Mouse (Mus musculus) hindbrain, embryonic 15.5 days (tissue): ENCODE results near the gene Fam174a. TPM values are rescaled to one million over a fixed set of nuclear protein-coding genes. Genes with fewer than 3 reads are reported as not detected.

ENCODE experiments used
- ATAC-seq: fragments of 200-750 bp; cut with Nextera tagmentation; 2 replicates; pipeline ENCODE4 v1.8.0; 2017; ENCODE audit warnings: low read depth, moderate number of reproducible peaks, moderate TSS enrichment; ENCODE audit not compliant: low FRiP score
- H3K27ac ChIP-seq: fragments of 300-500 bp; sonication (generic); replicated peaks from 2 replicates; pipeline ENCODE4 v1.5.1; 2015; ENCODE audit warnings: mild to moderate bottlenecking, inconsistent platforms
- H3K27me3 ChIP-seq: fragments of 300-500 bp; sonication (generic); 2 replicates; pipeline ENCODE4 v1.6.1; 2015; ENCODE audit warnings: control low read depth, inconsistent platforms
- H3K36me3 ChIP-seq: fragments of 300-500 bp; sonication (generic); 2 replicates; pipeline ENCODE4 v1.6.1; 2015; ENCODE audit warnings: control low read depth, inconsistent platforms
- H3K4me1 ChIP-seq: fragments of 300-500 bp; sonication (generic); replicated peaks from 2 replicates; pipeline ENCODE4 v1.6.1; 2015; ENCODE audit warnings: control low read depth, inconsistent platforms
- H3K4me2 ChIP-seq: fragments of 300-500 bp; sonication (generic); 2 replicates; pipeline ENCODE4 v1.6.1; 2015; ENCODE audit warnings: moderate library complexity, mild to moderate bottlenecking, inconsistent platforms
- H3K4me3 ChIP-seq: fragments of 300-500 bp; sonication (generic); 2 replicates; pipeline ENCODE4 v1.5.1; 2015; ENCODE audit warnings: mild to moderate bottlenecking, inconsistent platforms
- H3K9ac ChIP-seq: fragments of 300-500 bp; sonication (generic); 2 replicates; pipeline ENCODE4 v1.6.1; 2015; ENCODE audit warnings: inconsistent platforms
- H3K9me3 ChIP-seq: fragments of 300-500 bp; sonication (generic); 2 replicates; pipeline ENCODE4 v1.6.1; 2016; ENCODE audit warnings: control low read depth, inconsistent platforms
- WGBS: fragments of 180-500 bp; shearing (Covaris S2); methylation state at CpG from one replicate; pipeline ENCODE4 v1.1.7; 2015; 5-methylcytosine and 5-hydroxymethylcytosine counted together
- polyA plus RNA-seq: library from polyadenylated mRNA; unstranded; fragments of >200 nt; fragmentation: Nextera tagmentation; extraction: Ambion mirVana; gene quantifications from 2 replicates; pipeline ENCODE4 v1.2.1, GENCODE M21; 2015

The Fam174a gene
- polyA plus RNA-seq: 28.5 and 29.1 TPM in 2 replicates

DNA sequence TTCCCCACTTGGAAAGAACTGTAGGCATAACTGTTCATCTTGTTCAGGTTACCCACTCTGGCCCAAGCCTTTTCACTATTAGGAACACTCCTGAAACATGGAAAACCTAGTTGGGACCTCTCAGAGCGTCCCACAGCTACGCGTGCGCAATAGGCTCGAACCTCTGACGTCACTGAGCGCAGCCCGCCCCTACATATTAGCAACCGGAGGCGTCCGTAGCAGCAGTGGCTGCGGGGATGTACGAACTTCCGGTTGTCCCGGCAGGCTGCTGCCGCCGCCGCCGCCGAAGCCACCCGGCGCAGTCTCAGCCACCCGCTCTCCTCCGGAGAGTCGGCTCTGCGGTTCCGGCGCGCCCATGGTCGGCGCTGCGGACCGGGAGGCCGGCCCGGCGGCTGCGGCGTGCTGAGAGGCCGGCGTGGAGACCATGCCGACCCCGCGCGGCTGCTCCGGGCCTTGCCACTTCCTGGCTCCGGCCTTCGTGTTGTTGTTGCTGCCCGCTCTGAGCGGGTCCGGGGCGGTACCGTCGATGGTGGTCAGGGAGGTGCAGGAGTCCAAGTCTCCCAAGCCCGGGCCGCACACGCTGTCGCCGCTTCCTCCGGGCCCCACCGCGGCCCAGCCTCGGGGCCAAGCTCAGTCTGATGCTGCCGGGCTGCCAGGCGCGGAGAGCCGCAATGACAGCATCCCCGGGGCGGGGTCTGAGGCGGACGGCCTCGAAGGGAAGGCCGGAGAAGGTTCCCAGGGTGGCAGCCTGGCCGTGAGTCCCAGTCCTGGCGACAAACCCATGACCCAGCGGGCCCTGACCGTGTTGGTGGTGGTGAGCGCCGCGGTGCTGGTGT lies at the start of gene Fam174a:
TSS of gene Fam174a (plus strand) at position 231 of the 836 bp plus-strand sequence.
- Histone ChIP-seq H3K27ac (peak within 1 kb of the TSS; percentile 94), H3K36me3 (no peaks in the 10 kb centered on the region), H3K4me2 (peak within 1 kb of the TSS; percentile 86), H3K9ac (peak within 1 kb of the TSS; percentile 91), H3K4me3 (peak within 1 kb of the TSS; percentile 99), H3K9me3 (no peaks in the 10 kb centered on the region), H3K4me1 (peaks cover 20% of the 10 kb centered on the region), H3K27me3 (no peaks in the 10 kb centered on the region)
- ATAC-seq: peak; percentile 99
- WGBS: under 1% methylated on average over 79 of the region's 79 CpGs

- no peak overlapping the region for H3K4me2 ChIP-seq
- H3K27ac ChIP-seq: no peak overlapping the region
- no peaks in the 10 kb centered on the region for H3K4me1 ChIP-seq
- no peak overlapping the region for H3K4me3 ChIP-seq
- H3K36me3 ChIP-seq: no peaks in the 10 kb centered on the region
- H3K27me3 ChIP-seq: no peaks in the 10 kb centered on the region
- ATAC-seq: no peak
- 15% methylated on average over 2 of the region's 2 CpGs for WGBS
- H3K9ac ChIP-seq: no peak overlapping the region
- no peaks in the 10 kb centered on the region for H3K9me3 ChIP-seq
Measured at GRCm38 (mm10) chr1:95263843-95264242, 49.6 kb upstream of the Fam174a start.

DNA sequence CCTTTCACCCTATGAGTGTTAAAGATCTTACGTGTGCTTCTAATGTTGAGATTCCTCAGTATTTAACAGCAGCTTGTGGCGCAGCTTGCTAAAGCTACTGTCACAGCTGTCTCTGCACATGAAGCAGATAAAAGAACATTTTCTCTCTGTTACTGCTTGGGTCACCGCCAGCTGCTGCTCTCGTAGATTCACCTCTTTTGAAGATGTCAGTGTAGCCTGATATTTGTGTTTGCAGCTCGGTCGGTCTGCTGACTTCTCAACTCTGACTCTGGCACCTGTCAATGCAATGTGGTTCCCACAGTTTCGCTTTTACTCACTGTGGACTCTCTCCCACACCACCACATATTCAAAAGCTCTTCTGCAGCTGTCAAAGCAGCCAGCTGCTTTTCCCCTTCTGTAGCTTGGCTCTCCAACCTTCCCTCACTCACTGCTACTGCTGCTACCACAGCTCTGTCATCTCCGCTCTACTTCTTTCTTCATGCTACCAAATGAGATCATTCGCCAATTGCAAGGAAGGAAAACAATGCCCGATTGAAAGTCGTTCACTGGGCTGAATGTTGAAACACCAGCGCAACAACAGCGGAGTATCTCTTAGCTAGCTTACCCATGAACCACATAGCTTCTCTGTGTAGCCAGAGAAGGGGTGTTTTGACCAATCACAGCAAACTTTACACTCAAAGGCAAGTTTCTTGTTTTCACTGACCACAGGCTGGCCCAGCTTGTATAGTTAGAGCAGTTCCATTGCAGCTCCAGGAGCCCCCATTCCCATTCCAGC lies 45.3 kb upstream of the Fam174a start:
- Histone ChIP-seq H3K4me1 (no peaks in the 10 kb centered on the region), H3K4me3 (no peak overlapping the region), H3K36me3 (no peaks in the 10 kb centered on the region), H3K9ac (no peak overlapping the region), H3K4me2 (peak overlapping the region; percentile 7; the same call in 1 of the 2 replicates), H3K9me3 (no peaks in the 10 kb centered on the region), H3K27me3 (no peaks in the 10 kb centered on the region), H3K27ac (no peak overlapping the region)
- no peak; the same call in 1 of the 2 replicates for ATAC-seq
- WGBS: 59% methylated on average over 13 of the region's 13 CpGs

GRCm38 (mm10) chr1:95273321-95273720 lies 40.1 kb upstream of the Fam174a start:
- no peak overlapping the region for H3K27ac ChIP-seq
- H3K4me2 ChIP-seq: no peak overlapping the region
- no peaks in the 10 kb centered on the region for H3K4me1 ChIP-seq
- 27% methylated on average over 1 of the region's 1 CpGs for WGBS
- no peaks in the 10 kb centered on the region for H3K9me3 ChIP-seq
- no peak overlapping the region for H3K4me3 ChIP-seq
- no peak for ATAC-seq
- H3K27me3 ChIP-seq: no peaks in the 10 kb centered on the region
- H3K36me3 ChIP-seq: no peaks in the 10 kb centered on the region
- H3K9ac ChIP-seq: no peak overlapping the region

- Histone ChIP-seq H3K4me1 (no peaks in the 10 kb centered on the region), H3K4me2 (no peak overlapping the region), H3K9ac (no peak overlapping the region), H3K27ac (no peak overlapping the region), H3K36me3 (no peaks in the 10 kb centered on the region), H3K27me3 (no peaks in the 10 kb centered on the region), H3K4me3 (no peak overlapping the region), H3K9me3 (no peaks in the 10 kb centered on the region)
- no peak for ATAC-seq
- WGBS: 84% methylated on average over 5 of the region's 5 CpGs
Measured at GRCm38 (mm10) chr1:95308324-95308723, 5.1 kb upstream of the Fam174a start.

GRCm38 (mm10) chr1:95314229-95314555 lies 769 bp downstream of the Fam174a start:
- peak overlapping the region; percentile 86 for H3K4me2 ChIP-seq
- no peaks in the 10 kb centered on the region for H3K9me3 ChIP-seq
- peak overlapping the region; percentile 99 for H3K4me3 ChIP-seq
- peak overlapping the region; percentile 94 for H3K27ac ChIP-seq
- no peak for ATAC-seq
- no peaks in the 10 kb centered on the region for H3K36me3 ChIP-seq
- no peaks in the 10 kb centered on the region for H3K27me3 ChIP-seq
- H3K4me1 ChIP-seq: peaks cover 20% of the 10 kb centered on the region
- H3K9ac ChIP-seq: peak overlapping the region; percentile 91
- whole genome bisulfite sequencing: under 1% methylated on average over 6 of the region's 6 CpGs

DNA sequence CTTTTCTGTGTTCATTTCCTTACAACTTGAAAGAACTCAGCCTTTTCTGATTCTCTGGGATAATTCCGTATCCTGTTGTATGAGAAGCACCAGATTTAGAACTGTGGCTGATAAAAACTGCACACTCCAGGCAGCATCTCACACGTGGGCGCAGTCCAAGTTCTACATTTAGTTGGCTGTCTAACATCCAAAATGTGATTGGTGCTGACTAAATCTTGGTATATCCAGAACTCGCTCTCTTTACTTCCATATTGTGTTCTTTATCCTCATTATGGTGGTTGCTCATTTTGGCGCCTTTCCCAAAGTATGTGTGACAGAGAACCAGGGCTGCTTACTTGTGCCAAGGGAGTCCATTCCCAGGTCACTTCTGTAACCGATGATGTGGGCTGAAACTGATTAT lies 2.6 kb downstream of the Fam174a start:
- 82% methylated on average over 6 of the region's 6 CpGs for WGBS
- no peaks in the 10 kb centered on the region for H3K27me3 ChIP-seq
- H3K4me3 ChIP-seq: no peak overlapping the region
- no peak for ATAC-seq
- no peak overlapping the region for H3K27ac ChIP-seq
- no peak overlapping the region for H3K9ac ChIP-seq
- H3K4me1 ChIP-seq: peaks cover 20% of the 10 kb centered on the region
- no peaks in the 10 kb centered on the region for H3K9me3 ChIP-seq
- no peaks in the 10 kb centered on the region for H3K36me3 ChIP-seq
- no peak overlapping the region for H3K4me2 ChIP-seq

DNA sequence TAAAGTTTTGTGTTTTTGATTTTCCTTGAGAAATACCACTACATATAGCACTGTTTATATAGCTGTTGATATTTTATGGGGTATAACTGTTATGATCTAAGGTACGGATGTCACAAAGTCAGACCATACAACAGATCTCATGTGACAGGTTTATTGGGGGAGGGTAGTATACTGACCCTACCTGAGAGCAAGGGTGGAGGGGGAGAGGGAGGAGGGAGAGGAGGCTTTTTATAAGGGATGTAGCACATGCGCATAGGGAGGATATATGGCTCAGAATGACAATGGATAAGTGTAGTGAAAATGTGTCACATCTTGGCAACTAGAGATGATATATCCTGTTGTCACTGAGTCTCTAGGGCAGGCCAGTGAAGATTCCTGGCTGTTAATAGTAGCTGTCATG lies 8.8 kb downstream of the Fam174a start:
- Histone ChIP-seq H3K9me3 (no peaks in the 10 kb centered on the region), H3K27ac (no peak overlapping the region), H3K4me1 (no peaks in the 10 kb centered on the region), H3K9ac (no peak overlapping the region), H3K27me3 (no peaks in the 10 kb centered on the region), H3K4me3 (no peak overlapping the region), H3K36me3 (peaks cover 15% of the 10 kb centered on the region), H3K4me2 (no peak overlapping the region)
- WGBS: 87% methylated on average over 2 of the region's 2 CpGs
- no peak for ATAC-seq

DNA sequence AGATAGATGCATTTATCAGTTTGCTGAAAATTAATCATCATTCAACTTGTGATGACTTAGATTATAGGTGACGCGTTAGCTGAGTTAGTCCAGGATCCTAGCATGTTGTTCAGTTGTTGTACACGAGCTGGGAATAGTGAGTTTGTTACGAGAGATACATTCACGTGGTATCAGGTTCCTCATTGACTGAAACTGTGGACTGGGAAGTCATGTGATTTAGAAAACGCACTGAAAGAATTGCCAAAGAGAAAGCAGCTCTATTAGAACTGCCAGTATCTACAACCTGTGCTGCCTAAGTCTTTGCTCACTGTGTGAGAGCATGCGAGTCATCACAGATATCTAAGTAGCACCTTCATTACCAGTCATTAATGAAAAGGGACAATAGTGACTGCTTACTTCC lies 9.6 kb downstream of the Fam174a start:
- Histone ChIP-seq H3K4me3 (no peak overlapping the region), H3K4me2 (no peak overlapping the region), H3K9me3 (no peaks in the 10 kb centered on the region), H3K27ac (no peak overlapping the region), H3K9ac (no peak overlapping the region), H3K4me1 (no peaks in the 10 kb centered on the region), H3K27me3 (no peaks in the 10 kb centered on the region), H3K36me3 (peaks cover 20% of the 10 kb centered on the region)
- no peak for ATAC-seq
- 85% methylated on average over 7 of the region's 7 CpGs for WGBS

GRCm38 (mm10) chr1:95326856-95327255 lies 13.4 kb downstream of the Fam174a start:
- no peak overlapping the region for H3K9ac ChIP-seq
- no peak overlapping the region for H3K4me2 ChIP-seq
- H3K9me3 ChIP-seq: no peaks in the 10 kb centered on the region
- no peak overlapping the region for H3K27ac ChIP-seq
- no peak for ATAC-seq
- no peaks in the 10 kb centered on the region for H3K4me1 ChIP-seq
- H3K36me3 ChIP-seq: peaks cover 20% of the 10 kb centered on the region
- no peak overlapping the region for H3K4me3 ChIP-seq
- H3K27me3 ChIP-seq: no peaks in the 10 kb centered on the region

DNA sequence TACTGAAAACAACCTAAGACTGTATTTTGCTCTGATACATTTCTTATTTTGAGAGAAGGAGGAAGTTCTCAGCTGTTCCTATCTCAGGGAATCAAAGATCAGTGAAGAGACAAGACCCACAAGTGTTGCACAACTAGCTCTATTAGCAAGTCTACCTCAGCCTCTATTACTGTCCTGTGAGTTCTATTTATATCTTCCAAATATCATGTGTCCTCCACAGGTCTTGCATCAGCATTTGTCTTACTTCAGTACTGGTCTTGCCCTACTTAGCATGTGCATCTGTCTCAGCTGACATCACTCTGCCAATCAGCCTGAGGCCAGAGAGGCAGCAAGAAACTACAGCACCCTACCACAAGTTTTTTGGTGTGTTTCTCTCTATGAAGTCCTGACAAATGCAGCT lies 26.2 kb downstream of the Fam174a start:
- no peaks in the 10 kb centered on the region for H3K4me1 ChIP-seq
- no peak overlapping the region for H3K9ac ChIP-seq
- H3K9me3 ChIP-seq: no peaks in the 10 kb centered on the region
- 0 out of 2 replicates have a peak, but pooled peaks cover 6% of the 10 kb centered on the region for H3K36me3 ChIP-seq
- ATAC-seq: no peak
- H3K4me2 ChIP-seq: no peak overlapping the region
- H3K4me3 ChIP-seq: no peak overlapping the region
- no peak overlapping the region for H3K27ac ChIP-seq
- H3K27me3 ChIP-seq: no peaks in the 10 kb centered on the region

GRCm38 (mm10) chr1:95342242-95342641 lies 28.8 kb downstream of the Fam174a start:
- Histone ChIP-seq H3K4me3 (no peak overlapping the region), H3K9ac (no peak overlapping the region), H3K9me3 (no peaks in the 10 kb centered on the region), H3K4me1 (no peaks in the 10 kb centered on the region), H3K27me3 (no peaks in the 10 kb centered on the region), H3K27ac (no peak overlapping the region), H3K36me3 (no peaks in the 10 kb centered on the region), H3K4me2 (no peak overlapping the region)
- ATAC-seq: no peak
